Mouse (Mus musculus) heart, adult 9 months (tissue): ENCODE measurements around the gene Gm1673.

Experiments used
- DNase-seq, 2 experiments: peaks; one replicate each; pipeline ENCODE4 v3.0.0; 2022; ENCODE audit warnings: low spot score in 2 of 2

Gene Gm1673

GRCm38 (mm10) chr5:33997051-33997741 lies 14.0 kb downstream of the Gm1673 start:
- peak in 1 of 2 experiments; percentile 32 for DNase-seq

GRCm38 (mm10) chr5:33997829-33998504 lies 14.7 kb downstream of the Gm1673 start:
- DNase-seq: no peak

- DNase-seq: no peak
Measured at GRCm38 (mm10) chr5:33998505-33998877, 15.3 kb downstream of the Gm1673 start.

DNA sequence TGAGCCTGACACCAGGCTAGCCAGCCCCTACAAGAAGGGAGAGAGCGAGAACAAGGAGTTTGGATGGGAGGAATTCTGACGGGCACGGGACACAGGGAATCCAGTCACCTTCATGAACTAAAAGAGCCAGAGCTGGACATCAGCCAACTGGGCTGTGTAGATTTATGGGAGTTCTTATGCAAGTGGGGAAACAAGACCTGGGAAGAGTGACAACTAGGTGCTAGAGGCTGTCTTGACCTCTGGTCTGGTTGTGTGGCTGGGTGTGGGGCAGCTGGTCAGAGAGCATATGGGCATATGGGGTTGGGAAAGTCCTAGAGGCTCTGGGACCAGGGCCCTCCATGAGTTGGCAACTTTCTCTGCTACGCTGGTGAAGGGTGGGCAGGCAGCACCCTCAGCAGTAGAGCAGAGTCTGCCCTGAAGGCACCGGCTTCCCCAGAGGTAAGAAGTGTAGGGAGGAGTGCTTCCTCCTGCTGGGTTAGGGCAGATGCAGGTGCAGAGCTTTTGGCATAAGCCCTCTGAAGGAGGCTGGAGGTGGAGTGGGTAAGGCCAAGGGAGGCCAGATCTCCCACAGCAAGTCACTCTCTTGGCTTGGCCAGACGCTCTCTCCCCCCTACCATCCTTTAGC lies 16.3 kb downstream of the Gm1673 start:
- DNase-seq: no peak

- DNase-seq: no peak
Measured at GRCm38 (mm10) chr5:34000809-34001208, 17.6 kb downstream of the Gm1673 start.

GRCm38 (mm10) chr5:34001401-34001800 lies 18.2 kb downstream of the Gm1673 start:
- DNase-seq: no peak

DNA sequence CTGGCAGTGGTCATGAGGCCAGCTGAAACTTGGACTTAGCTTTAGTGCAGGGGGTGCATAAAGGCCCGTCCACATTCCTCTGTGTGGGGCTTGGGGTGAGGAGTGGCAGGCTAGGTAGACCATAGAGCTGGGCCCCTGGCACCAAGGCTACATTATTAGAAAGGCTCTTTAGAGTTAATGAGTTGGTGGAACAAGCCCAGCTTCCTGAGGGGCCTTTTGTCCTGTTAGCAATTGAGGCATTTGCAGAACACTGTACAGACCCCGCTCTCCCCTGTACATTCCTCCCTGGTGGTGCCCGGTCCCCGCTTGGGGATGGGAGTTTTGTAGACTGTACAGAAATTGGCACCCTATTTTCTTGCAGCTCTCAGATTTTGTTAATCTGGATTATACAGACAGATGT lies 19.4 kb downstream of the Gm1673 start:
- no peak for DNase-seq

GRCm38 (mm10) chr5:34004618-34005017 lies 21.4 kb downstream of the Gm1673 start:
- no peak for DNase-seq

DNA sequence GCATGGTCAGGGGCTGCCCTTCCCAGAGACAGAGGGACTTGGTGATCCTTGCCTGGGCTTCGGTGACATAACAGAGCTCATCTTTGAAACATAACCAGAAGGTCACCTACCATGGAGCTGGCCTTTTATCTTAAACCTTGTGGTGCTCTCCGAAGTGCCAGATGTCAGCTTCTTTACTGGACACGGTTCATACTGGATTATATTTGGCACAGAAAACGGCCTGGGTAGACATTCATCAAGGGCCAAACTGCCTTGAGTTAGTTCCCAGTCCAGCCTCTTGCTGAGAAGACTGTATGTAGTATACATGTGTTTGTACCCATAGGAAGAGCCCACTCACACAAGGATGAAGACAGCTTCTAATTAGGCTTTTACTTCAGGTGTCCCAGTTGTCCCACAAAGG lies 23.6 kb downstream of the Gm1673 start:
- DNase-seq: no peak

GRCm38 (mm10) chr5:34007392-34007941 lies 24.2 kb downstream of the Gm1673 start:
- DNase-seq: no peak

GRCm38 (mm10) chr5:34014652-34015051 lies 31.4 kb downstream of the Gm1673 start:
- DNase-seq: no peak

DNA sequence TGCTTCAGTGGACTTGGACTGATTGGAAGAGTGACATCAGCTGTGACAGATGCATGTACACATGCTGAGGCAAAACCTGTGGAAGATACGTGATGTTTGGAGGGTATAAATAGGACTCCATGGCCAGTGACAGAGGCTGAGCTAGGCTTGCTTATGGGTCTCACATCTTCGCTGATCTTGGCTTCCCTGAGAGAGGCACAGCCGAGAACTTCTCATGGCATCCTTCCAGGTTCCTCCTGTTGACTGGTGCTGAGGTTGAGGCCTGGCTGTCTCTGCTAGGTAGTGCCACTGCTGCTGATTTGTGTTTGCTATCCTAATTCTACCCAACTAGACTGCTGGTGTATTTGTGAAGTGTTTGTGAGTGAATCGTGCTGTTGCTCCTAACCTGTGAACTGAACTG lies 35.7 kb downstream of the Gm1673 start:
- no peak for DNase-seq

DNA sequence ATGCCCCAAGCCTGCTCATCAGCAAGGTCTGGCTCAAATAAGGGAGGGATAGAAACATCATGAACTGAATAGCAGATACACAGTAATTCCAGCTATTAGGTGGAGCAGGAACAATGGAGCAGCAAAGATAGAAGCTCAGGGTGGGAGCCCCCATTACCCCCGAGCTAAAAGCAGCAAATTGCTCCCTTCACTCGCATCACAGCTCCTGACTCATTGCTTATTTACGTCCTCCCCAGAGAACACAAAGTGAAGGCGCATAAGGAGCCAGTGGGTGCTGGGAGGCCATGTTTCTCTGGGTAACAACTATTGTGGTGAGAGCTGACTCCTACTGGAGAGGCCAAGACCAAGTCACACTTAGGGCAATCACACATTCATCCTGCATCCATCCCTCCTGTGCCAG lies 46.9 kb downstream of the Gm1673 start:
- DNase-seq: no peak

DNA sequence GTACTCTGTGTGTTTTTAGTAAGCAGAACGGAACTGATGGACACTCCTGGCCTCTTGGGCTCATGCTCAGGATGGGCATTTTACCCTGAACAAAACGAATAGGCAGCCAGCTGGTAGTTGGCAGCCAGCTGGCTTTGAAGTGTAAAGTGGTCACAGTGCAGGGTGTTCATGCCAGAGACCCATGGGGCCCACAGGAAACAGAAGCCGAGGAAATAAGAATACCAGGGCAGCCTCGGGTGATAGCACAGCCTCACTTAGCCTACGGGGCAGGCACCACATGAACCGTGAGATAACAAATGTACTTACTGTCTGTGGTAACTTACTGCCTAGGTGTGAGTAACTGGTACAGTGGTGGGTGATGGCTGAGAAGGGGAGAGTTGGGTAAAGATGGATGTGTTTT lies 47.8 kb downstream of the Gm1673 start:
- no peak for DNase-seq

- no peak for DNase-seq
Measured at GRCm38 (mm10) chr5:34032520-34032919, 49.3 kb downstream of the Gm1673 start.
